Mouse (Mus musculus) gastrocnemius, postnatal 4 days (tissue): ENCODE results near the gene Anapc2. TPM values are rescaled to one million over a fixed set of nuclear protein-coding genes. Genes with fewer than 3 reads are reported as not detected.

Experiments
- total RNA-seq, 2 experiments: library from RNA; stranded (reverse); gene quantifications; 2 replicates each; pipeline ENCODE4 v1.2.3; 2021

Anapc2 gene
- total RNA-seq, 2 experiments from 2014 or later = 64.9 to 69.0 TPM

Other genes starting within 250 kb of the Anapc2 start
- 10 to 100 TPM; 43.1 to 47.7 TPM for gene Nsmf, start 218.1 kb upstream of the Anapc2 start, total RNA-seq
- not detected for gene Entpd8, start 192.2 kb upstream of the Anapc2 start, total RNA-seq
- gene Noxa1, start 177.3 kb upstream of the Anapc2 start, total RNA-seq = not detected
- 10 to 100 TPM; 20.8 to 22.5 TPM for gene Nrarp, start 91.7 kb upstream of the Anapc2 start, total RNA-seq
- 1 to 10 TPM; 2.7 to 2.9 TPM for gene Tor4a, start 75.6 kb upstream of the Anapc2 start, total RNA-seq
- 10 to 100 TPM; 43.4 to 47.7 TPM for gene Nelfb, start 61.0 kb upstream of the Anapc2 start, total RNA-seq
- not detected for gene Stpg3, start 57.8 kb upstream of the Anapc2 start, total RNA-seq
- gene Fam166a, start 53.7 kb upstream of the Anapc2 start, total RNA-seq = under 1 TPM in 1 of 2 experiments, not detected in 1; 0.25 TPM
- 100 to 1,000 TPM; 360 to 390 TPM for gene Tubb4b, start 47.8 kb upstream of the Anapc2 start, total RNA-seq
- not detected for gene Slc34a3, start 38.1 kb upstream of the Anapc2 start, total RNA-seq
- not detected for gene Rnf224, start 35.7 kb upstream of the Anapc2 start, total RNA-seq
- 1 to 10 TPM; 1.4 to 2.0 TPM for gene Rnf208, start 30.2 kb upstream of the Anapc2 start, total RNA-seq
- gene Cysrt1, start 30.0 kb upstream of the Anapc2 start, total RNA-seq = not detected
- gene AL732309.1, start 25.6 kb upstream of the Anapc2 start, total RNA-seq = 1 to 10 TPM; 1.3 to 1.5 TPM
- 10 to 100 TPM; 18.8 to 19.7 TPM for gene Tmem203, start 17.0 kb upstream of the Anapc2 start, total RNA-seq
- 1 to 10 TPM; 4.8 to 6.3 TPM for gene Tprn, start 9.9 kb upstream of the Anapc2 start, total RNA-seq
- gene Ssna1, start within 50 bp of the Anapc2 start, total RNA-seq = 10 to 100 TPM; 55.9 to 58.1 TPM
- not detected for gene Tmem210, start 15.7 kb downstream of the Anapc2 start, total RNA-seq
- gene Lrrc26, start 17.4 kb downstream of the Anapc2 start, total RNA-seq = not detected
- gene Grin1, start 46.7 kb downstream of the Anapc2 start, total RNA-seq = under 1 TPM; 0.17 to 0.26 TPM
- gene Man1b1, start 59.9 kb downstream of the Anapc2 start, total RNA-seq = 10 to 100 TPM; 36.5 to 40.2 TPM
- gene Dpp7, start 83.9 kb downstream of the Anapc2 start, total RNA-seq = 10 to 100 TPM in 1 of 2 experiments, 1 to 10 TPM in 1; 8.1 to 11.9 TPM
- 10 to 100 TPM; 11.2 to 14.3 TPM for gene Uap1l1, start 93.2 kb downstream of the Anapc2 start, total RNA-seq
- 1 to 10 TPM; 6.2 TPM for gene Sapcd2, start 99.8 kb downstream of the Anapc2 start, total RNA-seq
- gene Entpd2, start 123.4 kb downstream of the Anapc2 start, total RNA-seq = 10 to 100 TPM; 35.1 to 42.0 TPM
- 10 to 100 TPM; 41.2 to 45.9 TPM for gene Npdc1, start 126.9 kb downstream of the Anapc2 start, total RNA-seq
- under 1 TPM in 1 of 2 experiments, not detected in 1; 0.34 TPM for gene Fut7, start 150.8 kb downstream of the Anapc2 start, total RNA-seq
- gene Abca2, start 156.2 kb downstream of the Anapc2 start, total RNA-seq = 10 to 100 TPM; 12.7 to 13.8 TPM
- gene Clic3, start 184.4 kb downstream of the Anapc2 start, total RNA-seq = under 1 TPM in 1 of 2 experiments, not detected in 1; 0.34 TPM
- 10 to 100 TPM; 40.0 to 45.9 TPM for gene Paxx, start 188.6 kb downstream of the Anapc2 start, total RNA-seq
- 1 to 10 TPM; 2.9 to 3.9 TPM for gene Ptgds, start 197.6 kb downstream of the Anapc2 start, total RNA-seq
- not detected for gene Lcn12, start 221.4 kb downstream of the Anapc2 start, total RNA-seq
- gene Fbxw5, start 228.3 kb downstream of the Anapc2 start, total RNA-seq = 10 to 100 TPM; 62.5 to 71.4 TPM
- gene C8g, start 229.2 kb downstream of the Anapc2 start, total RNA-seq = 1 to 10 TPM in 1 of 2 experiments, under 1 TPM in 1; 0.74 to 1.2 TPM